Mouse (Mus musculus) heart, postnatal 25 days (tissue): ENCODE measurements around the gene Plpp2. TPM values are rescaled to one million over a fixed set of nuclear protein-coding genes. Genes with fewer than 3 reads are reported as not detected.

Experiments used
- DNase-seq: peaks from one replicate; pipeline ENCODE4 v3.0.0; 2022; ENCODE audit warnings: low spot score
- intact Hi-C: fragments of 180-260 bp; cut with DNase I; formaldehyde crosslinking; loops from one replicate; pipeline ENCODE4 v1.15.1; 2025
- microRNA-seq: library from miRNA; unstranded; fragments of <30 nt; microRNA quantifications from one replicate; pipeline ENCODE4 v1.2.0, GENCODE M21; 2022
- total RNA-seq, 2 experiments: library from RNA; stranded (reverse); gene quantifications; 2 replicates each; pipeline ENCODE4 v1.2.3; 2021

Plpp2 gene
- total RNA-seq, 2 experiments from 2014 or later: 2.7 to 2.9 TPM

DNA sequence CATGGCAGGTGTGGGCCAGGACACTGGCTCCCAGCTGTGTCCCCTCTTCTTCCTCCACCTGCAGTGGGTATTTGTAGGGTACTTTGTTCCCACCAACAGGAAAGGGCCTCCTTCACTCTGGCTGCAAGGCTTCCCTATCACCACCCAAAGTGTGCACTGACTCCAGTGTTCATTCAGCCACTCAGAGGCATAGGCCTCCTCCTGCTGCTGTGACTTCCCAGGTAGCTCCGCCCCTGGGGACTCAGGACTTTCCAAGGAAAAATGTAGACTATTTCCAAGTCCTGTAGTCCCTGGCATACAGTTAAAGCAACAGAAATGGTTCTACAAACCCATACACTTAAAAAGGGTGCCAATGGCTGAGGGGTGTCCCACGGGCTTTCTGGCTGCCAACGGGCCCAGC lies 918 bp downstream of the Plpp2 start:
- intact Hi-C loops: no loop called here
- no peak for DNase-seq

DNA sequence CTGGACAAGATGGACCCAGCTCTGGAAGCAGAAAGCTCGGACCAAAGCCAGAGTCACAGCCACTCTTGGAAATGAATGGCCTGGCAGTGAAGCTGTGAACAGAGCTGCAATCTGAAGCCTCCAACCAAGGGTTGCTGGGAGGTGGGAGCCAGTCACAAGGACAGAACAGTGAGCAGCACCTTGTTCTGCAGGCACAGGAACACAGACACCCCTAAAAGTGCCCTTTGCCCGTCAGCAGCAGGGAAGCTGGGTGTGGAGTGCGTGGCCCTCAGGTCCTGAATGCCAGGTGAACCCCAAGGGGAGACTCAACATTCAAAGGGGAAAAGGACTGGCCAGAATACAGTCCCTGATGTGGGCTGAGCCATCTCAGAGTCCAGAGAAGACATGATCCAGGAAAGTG lies 2.0 kb downstream of the Plpp2 start:
- no peak for DNase-seq
- intact Hi-C loops: no loop called here

DNA sequence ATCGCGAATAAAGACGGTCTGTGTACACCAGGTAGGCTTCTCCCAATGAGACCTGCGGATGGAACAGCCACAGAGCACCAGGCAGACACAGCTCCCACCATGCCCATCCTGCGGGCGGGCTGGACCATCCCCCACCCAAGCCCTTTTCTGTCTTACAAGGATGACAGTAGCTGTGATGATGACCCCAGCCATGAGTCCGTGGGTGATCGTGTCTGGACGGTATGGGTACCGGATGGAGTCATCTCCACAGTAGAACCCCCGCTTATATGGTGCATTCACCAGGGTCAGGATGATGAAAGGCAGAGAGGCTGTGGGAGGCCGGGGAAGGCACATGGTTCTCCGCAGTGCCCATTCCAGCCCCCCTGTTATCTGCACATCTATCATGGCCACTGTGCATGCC lies 2.9 kb downstream of the Plpp2 start:
- intact Hi-C loops: no loop called here

DNA sequence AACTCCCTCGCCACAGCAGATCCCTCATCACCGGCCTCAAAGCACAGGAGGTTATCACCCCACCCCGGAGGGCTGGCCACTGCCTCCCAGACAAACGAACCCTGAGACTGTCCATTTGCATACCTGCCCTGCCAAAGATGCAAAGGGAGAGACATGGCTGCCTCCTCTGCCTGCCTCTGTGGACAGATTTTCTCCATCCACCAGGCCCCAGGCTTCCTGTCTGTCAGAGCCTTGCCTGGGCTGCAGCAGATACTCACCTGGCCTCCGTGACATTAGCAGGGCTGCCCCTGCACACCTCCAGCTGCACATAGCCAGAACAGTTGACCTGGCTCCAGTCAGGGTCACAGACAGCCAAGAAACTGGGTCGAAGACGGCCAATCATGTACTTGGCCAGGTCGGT lies 3.4 kb downstream of the Plpp2 start:
- intact Hi-C loops: no loop called here
- no peak for DNase-seq

More for the DNA sequence above, 2.9 kb downstream of the Plpp2 start:
- DNase-seq: no peak

DNA sequence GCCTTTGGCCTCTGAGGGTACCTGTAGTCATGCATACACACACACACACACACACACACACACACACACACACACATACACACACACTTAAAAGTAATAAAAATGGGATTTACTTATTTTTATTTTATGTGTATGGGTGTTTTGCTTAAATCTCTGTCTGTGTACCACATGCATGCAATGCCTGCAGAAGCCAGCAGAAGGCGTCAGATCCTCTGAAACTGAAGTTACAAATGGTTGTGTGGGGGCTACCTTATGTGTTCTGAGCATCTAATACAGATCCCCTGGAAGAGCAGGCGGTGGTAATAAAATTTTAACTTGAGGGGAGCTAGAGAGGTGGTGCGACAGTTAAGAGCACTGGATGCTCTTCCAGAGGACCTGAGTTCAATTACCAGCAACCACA lies 5.5 kb downstream of the Plpp2 start:
- DNase-seq: no peak
- intact Hi-C loops: no loop called here

DNA sequence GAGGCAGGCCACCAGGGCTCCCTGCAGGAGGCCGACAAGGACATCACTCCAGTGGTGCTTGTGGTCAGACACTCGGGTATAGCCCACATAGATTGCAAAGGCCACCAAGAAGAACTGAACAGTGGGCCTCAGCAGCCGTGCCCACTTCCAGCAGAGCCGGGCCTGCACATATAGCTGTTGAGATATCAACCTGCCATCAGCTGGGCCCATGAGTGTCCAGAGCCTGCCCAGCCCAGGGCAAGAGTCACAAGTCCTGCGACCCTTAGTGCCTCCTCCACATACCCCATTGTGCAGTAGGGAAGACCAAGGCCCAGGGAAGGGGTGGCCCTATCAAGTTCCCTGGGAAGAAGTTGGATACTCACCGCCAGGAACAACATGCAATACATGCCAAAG lies 6.1 kb downstream of the Plpp2 start:
- intact Hi-C loops: no loop called here
- no peak for DNase-seq

DNA sequence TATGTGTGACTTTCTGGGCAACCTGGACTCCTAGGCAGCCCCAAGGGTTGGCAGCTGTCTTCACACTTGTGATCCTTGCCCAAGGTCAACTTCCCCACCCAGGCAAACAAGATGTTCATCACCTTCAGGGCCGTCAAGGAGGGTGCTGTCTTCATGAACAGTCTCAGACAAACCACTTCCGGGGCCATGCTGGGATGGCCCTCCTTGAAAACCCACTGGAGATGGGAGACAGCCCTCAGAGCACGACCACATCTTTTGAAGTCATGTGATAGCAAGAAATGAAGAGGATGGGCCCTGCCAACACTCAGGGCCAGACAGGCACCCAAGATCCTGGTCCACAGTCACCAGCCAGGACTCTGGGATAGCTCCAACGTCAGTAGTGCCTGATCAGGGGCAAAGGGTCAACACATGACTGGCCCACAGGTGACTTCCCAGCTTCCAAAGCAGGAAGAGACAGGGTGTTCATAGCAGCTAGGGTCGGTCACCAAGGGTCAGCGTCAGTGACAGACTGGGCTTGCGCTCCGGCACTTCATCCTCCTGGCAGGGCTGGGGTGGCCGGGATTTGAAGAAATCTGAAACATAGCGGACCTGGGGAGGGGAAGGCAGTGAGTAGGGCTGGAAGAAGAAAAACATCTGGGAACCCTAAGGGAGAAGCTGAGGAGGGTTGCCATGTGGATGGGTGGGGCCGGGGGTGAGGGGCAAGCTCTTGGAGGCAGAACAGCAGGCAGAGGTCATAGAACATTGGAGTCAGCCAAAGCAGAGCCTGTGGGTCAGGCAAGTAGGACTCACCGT lies 6.7 kb downstream of the Plpp2 start:
- no peak for DNase-seq
- intact Hi-C loops: no loop called here

DNA sequence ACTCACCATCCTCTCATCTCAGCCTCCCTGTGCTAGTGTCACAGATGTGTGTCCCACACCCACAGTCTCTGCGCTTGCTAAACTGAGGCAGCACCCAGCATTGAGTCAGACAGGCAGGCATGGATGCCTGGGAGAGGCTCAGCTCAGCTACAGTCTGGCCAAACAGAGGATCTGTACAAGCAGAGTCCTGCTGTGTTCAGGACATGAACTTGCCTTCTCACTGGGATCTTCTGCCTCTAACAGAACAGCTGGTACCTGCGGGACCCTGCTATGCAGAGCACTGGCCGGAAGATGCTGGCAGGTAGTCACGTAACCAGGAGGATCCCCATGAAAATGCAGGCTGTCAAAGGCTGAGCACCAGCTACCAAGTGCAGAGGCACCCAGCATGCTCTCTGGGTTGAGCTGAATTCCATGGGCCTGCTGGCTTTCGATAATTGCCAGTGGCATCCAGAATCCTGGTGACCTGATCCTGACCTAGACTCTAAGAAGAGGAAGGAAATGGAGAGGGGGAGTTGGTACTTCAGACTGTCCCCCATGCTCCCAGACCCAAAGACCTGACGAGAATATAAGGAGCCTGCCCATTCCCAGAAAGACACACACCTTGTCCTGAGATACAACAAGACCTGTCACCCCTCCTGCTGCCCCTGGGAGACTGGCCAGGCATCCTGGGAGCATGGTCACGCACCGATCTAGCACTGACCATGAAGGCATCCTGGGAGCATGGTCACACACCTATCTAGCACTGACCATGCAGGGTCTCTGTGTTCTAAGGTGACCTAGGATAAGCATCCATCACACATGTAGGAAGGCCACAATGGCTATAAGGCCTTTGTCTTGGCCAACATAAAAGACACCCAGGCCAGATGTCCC lies 7.9 kb downstream of the Plpp2 start:
- intact Hi-C loops: no loop called here
- no peak for DNase-seq

DNA sequence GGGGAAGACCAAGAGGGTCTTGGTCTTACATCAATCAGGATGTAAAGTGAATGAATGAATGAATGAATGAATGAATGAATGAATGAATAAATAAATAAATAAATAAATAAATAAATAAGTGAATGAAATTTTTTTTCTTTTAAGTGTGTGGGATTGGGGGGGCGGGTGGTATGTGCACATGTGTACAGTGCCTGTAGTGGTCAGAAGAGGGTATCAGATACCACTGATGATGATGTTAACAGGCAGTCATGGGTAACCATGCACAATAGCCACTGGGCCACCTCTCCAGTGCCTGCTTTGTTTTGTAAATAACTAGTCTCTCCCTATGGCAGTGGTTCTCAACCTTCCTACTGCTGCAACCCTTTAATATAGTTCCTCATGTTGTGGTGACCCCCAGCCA lies 9.2 kb downstream of the Plpp2 start:
- intact Hi-C loops: no loop called here
- DNase-seq: no peak

DNA sequence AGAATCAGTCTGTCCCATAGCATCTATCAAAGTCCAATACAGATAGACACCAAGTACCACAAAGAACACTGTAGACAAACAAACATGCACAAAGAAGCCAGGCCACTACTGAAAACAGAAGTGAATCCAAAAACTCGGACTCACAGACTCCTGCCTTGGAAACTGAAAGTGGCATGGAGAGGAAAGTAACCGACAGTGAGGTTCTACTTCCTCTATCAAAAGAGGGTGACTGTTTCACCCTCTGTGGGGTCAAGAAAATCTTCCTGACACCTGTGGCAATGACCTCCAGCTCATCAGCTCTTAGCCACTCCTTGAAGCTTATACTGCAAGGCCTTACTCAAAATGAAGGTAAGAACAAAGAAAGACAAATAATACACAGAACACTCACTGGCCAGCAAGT lies 26.9 kb downstream of the Plpp2 start:
- no peak for DNase-seq
- intact Hi-C loops: no loop called here

DNA sequence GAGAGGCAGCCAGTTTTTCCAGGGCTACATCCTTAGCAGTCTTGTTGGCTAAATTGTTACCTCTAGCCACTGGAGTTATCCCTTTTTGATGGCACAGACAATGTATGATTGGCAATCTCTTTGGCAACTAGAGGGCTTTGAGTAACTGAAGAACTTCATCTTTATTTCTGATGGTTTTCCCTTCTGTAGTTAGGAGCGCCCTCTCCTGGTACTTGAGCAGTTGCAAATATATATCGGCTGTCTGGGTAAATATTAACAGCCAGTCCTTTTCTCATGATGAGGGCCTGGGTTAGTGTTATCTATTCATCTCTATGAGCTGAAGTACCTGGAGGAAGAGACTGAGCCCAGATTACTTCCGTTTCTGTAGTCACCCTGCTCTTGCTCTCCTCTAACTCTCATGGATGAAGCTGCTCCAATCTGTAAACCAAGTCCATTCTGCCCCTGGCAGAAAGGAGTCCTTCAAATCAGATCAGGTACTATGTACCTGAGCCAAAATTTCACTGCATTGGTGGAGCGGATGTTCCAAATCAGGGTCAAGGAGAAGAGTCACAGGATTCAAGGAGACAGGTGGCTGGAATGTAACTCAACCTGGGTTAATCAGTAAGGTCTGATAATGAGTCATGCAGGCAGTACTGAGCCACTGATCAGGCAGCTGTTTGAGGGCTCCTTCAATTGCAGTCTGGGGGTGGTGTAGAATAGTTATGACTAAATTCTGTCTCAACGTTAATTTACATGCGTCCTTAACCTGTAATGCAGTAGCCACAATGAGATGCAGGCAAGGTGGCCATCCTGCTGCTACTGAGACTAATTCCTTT lies 30.6 kb downstream of the Plpp2 start:
- intact Hi-C loops: no loop called here
- DNase-seq: no peak

DNA sequence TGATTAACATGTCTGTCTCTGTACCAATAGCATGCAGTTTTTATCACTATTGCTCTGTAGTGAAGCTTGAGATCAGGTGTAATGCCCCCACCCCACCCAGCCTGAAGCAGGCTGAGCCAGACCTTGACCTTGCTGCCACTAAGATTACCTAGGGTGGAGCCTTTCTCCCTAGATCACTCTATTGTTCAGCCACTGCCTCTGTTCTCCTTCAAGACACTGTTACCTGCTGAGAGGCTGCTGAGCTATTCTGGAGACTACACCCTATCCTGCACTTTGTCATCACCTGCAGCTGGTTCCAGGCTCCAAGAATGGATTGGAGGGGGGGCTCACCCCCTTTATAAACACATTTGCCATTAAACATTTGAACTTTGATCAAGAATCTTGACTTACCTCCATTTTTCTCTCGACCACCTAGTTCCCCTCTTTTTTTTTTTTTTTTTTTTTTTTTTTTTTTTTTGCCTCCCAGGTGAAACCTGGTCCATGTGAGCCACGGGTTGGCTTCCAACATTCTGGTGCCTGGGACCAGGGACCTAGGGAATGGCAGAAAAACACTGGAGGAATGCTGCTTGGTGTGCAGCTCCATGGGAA lies 36.8 kb downstream of the Plpp2 start:
- intact Hi-C loops: no loop called here
- DNase-seq: no peak

DNA sequence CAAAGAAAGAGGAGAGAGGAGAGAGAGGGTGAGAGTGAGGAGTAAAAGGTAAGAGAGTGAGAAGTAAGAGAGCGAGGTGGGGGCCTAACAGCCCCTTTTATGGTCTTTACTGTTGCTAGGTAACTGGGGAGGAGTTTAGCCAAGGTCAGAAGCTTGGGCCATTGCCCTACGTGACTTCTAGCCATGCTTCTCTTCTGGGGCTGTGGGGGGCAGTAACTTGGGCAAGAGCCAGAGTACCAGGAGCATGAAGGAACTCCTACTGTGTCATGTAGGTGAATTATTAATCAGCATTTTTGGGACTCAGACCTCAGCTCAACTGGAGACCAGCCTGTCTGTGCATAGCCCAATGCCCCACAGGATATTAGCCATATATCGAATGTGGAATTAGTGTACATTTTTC lies 37.7 kb downstream of the Plpp2 start:
- DNase-seq: no peak
- intact Hi-C loops: no loop called here

Small RNAs within 50 kb of the gene (microRNA-seq; reads per million reads assigned to microRNA genes)
- 0.83 reads per million for gene Mir6909

Other genes with a start within 250 kb of the Plpp2 start
- not detected for gene Vmn2r82, start 177.3 kb downstream of the Plpp2 start, total RNA-seq
- gene Vmn2r83, start 65.1 kb downstream of the Plpp2 start, total RNA-seq: not detected
- gene Mier2, start 21.4 kb upstream of the Plpp2 start, total RNA-seq: 10 to 100 TPM; 12.2 to 12.3 TPM
- gene Theg, start 53.5 kb upstream of the Plpp2 start, total RNA-seq: not detected
- gene C2cd4c, start 80.2 kb upstream of the Plpp2 start, total RNA-seq: not detected
- gene Shc2, start 104.1 kb upstream of the Plpp2 start, total RNA-seq: 1 to 10 TPM; 2.2 to 2.4 TPM
- not detected for gene Odf3l2, start 111.9 kb upstream of the Plpp2 start, total RNA-seq
- gene Madcam1, start 130.8 kb upstream of the Plpp2 start, total RNA-seq: not detected
- 10 to 100 TPM; 18.3 to 19.4 TPM for gene Tpgs1, start 135.6 kb upstream of the Plpp2 start, total RNA-seq
- gene Cdc34, start 148.4 kb upstream of the Plpp2 start, total RNA-seq: 100 to 1,000 TPM; 183 to 190 TPM
- gene Gzmm, start 155.2 kb upstream of the Plpp2 start, total RNA-seq: 1 to 10 TPM; 6.0 to 7.2 TPM
- gene Bsg, start 170.7 kb upstream of the Plpp2 start, total RNA-seq: 1,000 to 10,000 TPM; 1,236 to 1,242 TPM
- 10 to 100 TPM; 26.0 to 28.5 TPM for gene Hcn2, start 182.8 kb upstream of the Plpp2 start, total RNA-seq
- 10 to 100 TPM; 37.0 to 38.6 TPM for gene Polrmt, start 212.8 kb upstream of the Plpp2 start, total RNA-seq
- gene Fgf22, start 221.3 kb upstream of the Plpp2 start, total RNA-seq: not detected
- gene Rnf126, start 233.2 kb upstream of the Plpp2 start, total RNA-seq: 10 to 100 TPM; 21.2 to 22.8 TPM
- gene Fstl3, start 243.5 kb upstream of the Plpp2 start, total RNA-seq: 1 to 10 TPM; 2.9 to 4.2 TPM